Mouse (Mus musculus) myocyte (in vitro differentiated cells): ENCODE data around the gene Foxo1.

ENCODE experiments used
- MAX ChIP-seq: IDR thresholded peaks from one replicate; pipeline ENCODE4 v1.6.1; 2011; ENCODE audit warnings: low read depth, mild to moderate bottlenecking, control low read depth
- POLR2A ChIP-seq: IDR thresholded peaks from one replicate; pipeline ENCODE4 v1.6.1; 2011; ENCODE audit warnings: low read depth, mild to moderate bottlenecking, control low read depth, moderate library complexity; ENCODE audit not compliant: insufficient read length

GRCm38 (mm10) chr3:52236488-52236887 is 31.6 kb upstream of the Foxo1 start:
- TF ChIP-seq POLR2A, result no peak
- TF ChIP-seq MAX, result no peak
